Mouse (Mus musculus): ENCODE data around the gene Bnip1.

Gene Bnip1

GRCm38 (mm10) chr17:26780750-26781571, at the start of gene Bnip1:
Gene Bnip1, plus strand, starts transcription at chr17:26781066.
- peak; percentile 85 for DNase-seq (ENCODE audit: extremely low spot score)

GRCm38 (mm10) chr17:26742581-26742980, 38.3 kb upstream of the Bnip1 start:
- no peak for DNase-seq (ENCODE audit: extremely low spot score)

- DNase-seq (ENCODE audit: extremely low spot score), result no peak
These were observed 37.6 kb upstream of the Bnip1 start for GRCm38 (mm10) chr17:26743294-26743693.

- no peak for DNase-seq (ENCODE audit: extremely low spot score)
These were observed 30.9 kb upstream of the Bnip1 start for GRCm38 (mm10) chr17:26749975-26750374.

- no peak for DNase-seq (ENCODE audit: extremely low spot score)
These were observed 28.6 kb upstream of the Bnip1 start for GRCm38 (mm10) chr17:26752297-26752696.

- no peak for DNase-seq (ENCODE audit: extremely low spot score)
These were observed 27.4 kb upstream of the Bnip1 start for GRCm38 (mm10) chr17:26753476-26753875.

- no peak for DNase-seq (ENCODE audit: extremely low spot score)
These were observed 13.6 kb upstream of the Bnip1 start for GRCm38 (mm10) chr17:26767100-26767753.

- no peak for DNase-seq (ENCODE audit: extremely low spot score)
These were observed 13.1 kb upstream of the Bnip1 start for GRCm38 (mm10) chr17:26767754-26768124.

- DNase-seq (ENCODE audit: extremely low spot score), result no peak
These were observed 4.7 kb upstream of the Bnip1 start for GRCm38 (mm10) chr17:26776211-26776610.

- no peak for DNase-seq (ENCODE audit: extremely low spot score)
These were observed 2.9 kb upstream of the Bnip1 start for GRCm38 (mm10) chr17:26778001-26778400.

GRCm38 (mm10) chr17:26778430-26779100, 2.3 kb upstream of the Bnip1 start:
- no peak for DNase-seq (ENCODE audit: extremely low spot score)

- DNase-seq (ENCODE audit: extremely low spot score), result no peak
These were observed 1.4 kb upstream of the Bnip1 start for GRCm38 (mm10) chr17:26779471-26779870.

GRCm38 (mm10) chr17:26781610-26782043, 761 bp downstream of the Bnip1 start:
- DNase-seq (ENCODE audit: extremely low spot score), result no peak

GRCm38 (mm10) chr17:26784525-26784924, 3.7 kb downstream of the Bnip1 start:
- DNase-seq (ENCODE audit: extremely low spot score), result no peak

GRCm38 (mm10) chr17:26786586-26786985, 5.7 kb downstream of the Bnip1 start:
- no peak for DNase-seq (ENCODE audit: extremely low spot score)

- no peak for DNase-seq (ENCODE audit: extremely low spot score)
These were observed 8.1 kb downstream of the Bnip1 start for GRCm38 (mm10) chr17:26788986-26789385.

GRCm38 (mm10) chr17:26789460-26790268, 8.8 kb downstream of the Bnip1 start:
- DNase-seq (ENCODE audit: extremely low spot score), result no peak

- no peak for DNase-seq (ENCODE audit: extremely low spot score)
These were observed 9.7 kb downstream of the Bnip1 start for GRCm38 (mm10) chr17:26790269-26791214.

- DNase-seq (ENCODE audit: extremely low spot score), result no peak
These were observed 10.7 kb downstream of the Bnip1 start for GRCm38 (mm10) chr17:26791580-26791979.

- no peak for DNase-seq (ENCODE audit: extremely low spot score)
These were observed 11.2 kb downstream of the Bnip1 start for GRCm38 (mm10) chr17:26792096-26792495.
